Mouse (Mus musculus) intestine, postnatal 0 days (tissue): ENCODE measurements around the gene Tesk1. TPM values are rescaled to one million over a fixed set of nuclear protein-coding genes. Genes with fewer than 3 reads are reported as not detected.
A peak's percentile ranks its signal among the peaks of the same experiment; 100 is the strongest.

ENCODE experiments used
- ATAC-seq: fragments of 200-750 bp; cut with Nextera tagmentation; 2 replicates; pipeline ENCODE4 v1.8.0; 2017; ENCODE audit warnings: mild to moderate bottlenecking, moderate TSS enrichment, moderate library complexity
- H3K27ac ChIP-seq: fragments of 300-500 bp; sonication (generic); 2 replicates; pipeline ENCODE4 v1.5.1; 2014; ENCODE audit warnings: mild to moderate bottlenecking, low read depth, low read length, moderate library complexity
- H3K27me3 ChIP-seq: fragments of 300-500 bp; sonication (generic); replicated peaks from 2 replicates; pipeline ENCODE4 v1.6.1; 2014; ENCODE audit warnings: low read length, mixed read lengths; ENCODE audit not compliant: control insufficient read depth, insufficient read depth
- H3K36me3 ChIP-seq: fragments of 300-500 bp; sonication (generic); 2 replicates; pipeline ENCODE4 v1.6.1; 2014; ENCODE audit warnings: mild to moderate bottlenecking, moderate library complexity; ENCODE audit not compliant: control insufficient read depth, insufficient read depth
- H3K4me1 ChIP-seq: fragments of 300-500 bp; sonication (generic); replicated peaks from 2 replicates; pipeline ENCODE4 v1.6.1; 2014; ENCODE audit warnings: antibody characterized with exemption, low read length, mixed read lengths; ENCODE audit not compliant: control insufficient read depth, insufficient read depth
- H3K4me2 ChIP-seq: fragments of 300-500 bp; sonication (generic); replicated peaks from 2 replicates; pipeline ENCODE4 v1.6.1; 2014; ENCODE audit warnings: low read depth, mild to moderate bottlenecking, moderate library complexity
- H3K4me3 ChIP-seq: fragments of 300-500 bp; sonication (generic); 2 replicates; pipeline ENCODE4 v1.5.1; 2014; ENCODE audit warnings: low read depth, low read length
- H3K9ac ChIP-seq: fragments of 300-500 bp; sonication (generic); 2 replicates; pipeline ENCODE4 v1.6.1; 2014; ENCODE audit warnings: mild to moderate bottlenecking, low read depth, low read length
- H3K9me3 ChIP-seq: fragments of 300-500 bp; sonication (generic); 2 replicates; pipeline ENCODE4 v1.6.1; 2016; ENCODE audit warnings: mixed run types; ENCODE audit not compliant: control insufficient read depth
- CTCF ChIP-seq: sonication (generic); IDR thresholded peaks from 2 replicates; pipeline ENCODE4 v1.5.1; 2016; ENCODE audit warnings: low read depth, mild to moderate bottlenecking, control low read depth, antibody characterized with exemption, moderate library complexity
- WGBS: fragments of 180-500 bp; shearing (Covaris S2); extraction: QIAGEN DNeasy Blood & Tissue Kit; methylation state at CpG from one replicate; pipeline ENCODE4 v1.1.7; 2014; 5-methylcytosine and 5-hydroxymethylcytosine counted together
- polyA plus RNA-seq: library from polyadenylated mRNA; unstranded; fragments of >200 nt; fragmentation: Nextera tagmentation; extraction: Ambion mirVana; gene quantifications from 2 replicates; pipeline ENCODE4 v1.2.1, GENCODE M21; 2015

Gene Tesk1
- polyA plus RNA-seq, 1 experiment from 2014 or later, result 4.6 TPM

GRCm38 (mm10) chr4:43417269-43418062, 24.3 kb upstream of the Tesk1 start:
- H3K27ac ChIP-seq, result no peak overlapping the region
- no peak for ATAC-seq
- H3K27me3 ChIP-seq, result no peaks in the 10 kb centered on the region
- no peak overlapping the region for H3K4me3 ChIP-seq
- WGBS, result 68% methylated on average over 16 of the region's 16 CpGs
- peaks cover 44% of the 10 kb centered on the region for H3K36me3 ChIP-seq
- no peak overlapping the region for H3K4me2 ChIP-seq
- H3K9ac ChIP-seq, result no peak overlapping the region
- H3K4me1 ChIP-seq, result no peaks in the 10 kb centered on the region
- no peaks in the 10 kb centered on the region for H3K9me3 ChIP-seq
- TF ChIP-seq CTCF, result no peak

GRCm38 (mm10) chr4:43418450-43418849, 23.3 kb upstream of the Tesk1 start:
- Histone ChIP-seq H3K9ac (no peak overlapping the region), H3K4me1 (no peaks in the 10 kb centered on the region), H3K36me3 (peaks cover 54% of the 10 kb centered on the region), H3K4me2 (no peak overlapping the region), H3K9me3 (no peaks in the 10 kb centered on the region), H3K27me3 (no peaks in the 10 kb centered on the region), H3K4me3 (no peak overlapping the region), H3K27ac (no peak overlapping the region)
- WGBS, result 76% methylated on average over 4 of the region's 4 CpGs
- no peak for ATAC-seq
- TF ChIP-seq CTCF, result no peak

DNA sequence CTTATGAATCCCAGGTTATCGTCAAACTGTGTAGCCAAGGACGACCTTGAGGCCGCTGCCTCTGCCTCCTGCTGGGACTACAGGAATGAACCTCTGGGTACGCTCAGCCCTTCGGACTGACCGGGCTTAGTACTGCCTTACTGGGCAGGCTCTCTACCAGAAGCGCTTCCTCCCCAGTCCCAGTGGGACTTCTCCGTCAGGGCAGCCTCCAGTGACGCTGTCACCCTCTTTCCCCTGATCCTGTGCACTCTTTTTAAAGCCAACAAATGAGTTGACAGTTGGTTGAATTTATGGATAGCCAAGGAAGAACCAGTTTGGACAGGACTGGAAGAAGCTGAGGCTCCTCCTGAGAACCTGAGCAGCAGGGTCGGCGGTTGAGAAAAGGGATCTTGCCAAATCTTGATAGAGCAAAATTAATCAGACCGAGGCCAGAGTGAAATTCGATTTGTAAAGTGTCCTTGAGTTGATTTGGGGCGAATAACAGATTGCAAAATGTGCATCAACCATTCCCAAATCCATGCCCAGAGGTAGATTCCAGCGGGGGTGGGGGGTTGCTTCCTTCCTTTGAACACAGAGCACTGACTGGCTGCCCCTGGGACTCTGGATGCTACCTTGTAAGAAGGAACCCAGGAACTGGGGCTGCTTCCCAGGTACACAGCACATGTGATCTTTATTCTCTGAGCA, 22.6 kb upstream of the Tesk1 start:
- Histone ChIP-seq H3K27ac (peak overlapping the region; percentile 23; the same call in 1 of the 2 replicates), H3K4me1 (no peaks in the 10 kb centered on the region), H3K36me3 (peaks cover 61% of the 10 kb centered on the region), H3K4me2 (no peak overlapping the region), H3K4me3 (no peak overlapping the region), H3K9ac (no peak overlapping the region), H3K9me3 (no peaks in the 10 kb centered on the region), H3K27me3 (no peaks in the 10 kb centered on the region)
- ATAC-seq, result no peak
- no peak for TF ChIP-seq CTCF
- 68% methylated on average over 15 of the region's 15 CpGs for WGBS

DNA sequence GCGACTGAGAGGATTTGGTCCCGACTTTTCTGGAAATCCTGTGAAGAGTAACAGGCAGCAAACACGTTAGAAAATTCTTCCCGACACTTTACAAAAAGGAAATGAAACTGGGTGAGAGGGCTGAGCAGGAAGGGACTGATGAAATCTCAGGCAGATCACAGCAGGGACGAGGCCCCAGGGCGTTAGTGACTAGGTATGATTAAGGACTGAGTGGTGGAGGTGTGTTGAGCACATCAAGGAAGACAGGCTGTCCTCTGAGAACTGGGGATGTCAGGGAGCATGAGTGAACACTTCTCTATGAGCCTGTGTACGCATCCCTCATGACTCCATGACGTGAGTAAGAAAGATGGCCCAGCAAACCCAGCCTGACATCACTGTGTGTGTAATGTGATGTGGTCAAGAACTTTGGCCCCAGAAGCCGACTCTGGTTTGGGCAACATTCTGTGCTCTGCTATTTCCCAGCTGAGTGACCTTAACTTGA, 21.9 kb upstream of the Tesk1 start:
- no peak overlapping the region for H3K9ac ChIP-seq
- ATAC-seq, result peak; percentile 48
- H3K27me3 ChIP-seq, result no peaks in the 10 kb centered on the region
- TF ChIP-seq CTCF, result no peak
- no peaks in the 10 kb centered on the region for H3K4me1 ChIP-seq
- H3K9me3 ChIP-seq, result no peaks in the 10 kb centered on the region
- no peak overlapping the region for H3K4me2 ChIP-seq
- WGBS, result 52% methylated on average over 9 of the region's 9 CpGs
- H3K36me3 ChIP-seq, result peaks cover 62% of the 10 kb centered on the region
- no peak overlapping the region for H3K4me3 ChIP-seq
- peak overlapping the region; percentile 23; the same call in 1 of the 2 replicates for H3K27ac ChIP-seq

DNA sequence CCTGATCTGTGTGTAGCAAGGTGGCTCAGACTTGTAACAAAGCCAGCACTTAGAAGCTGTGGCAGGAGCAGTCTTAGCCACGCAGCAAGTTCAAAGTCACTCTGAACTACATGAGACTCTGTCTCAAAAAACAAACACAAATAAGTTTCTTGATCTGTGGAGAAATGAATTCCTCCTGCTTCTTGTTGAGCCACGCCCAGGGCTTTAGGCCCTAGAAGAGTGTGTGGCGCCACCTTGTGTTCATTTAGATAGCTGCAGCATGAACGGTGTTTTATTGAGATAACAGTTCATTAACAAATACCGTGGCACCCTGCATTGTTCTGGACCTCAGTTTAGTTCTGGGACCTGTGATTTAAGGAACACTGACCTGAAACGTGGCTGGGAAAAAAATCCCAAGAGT, 21.4 kb upstream of the Tesk1 start:
- no peak overlapping the region for H3K4me2 ChIP-seq
- ATAC-seq, result peak; percentile 49
- H3K4me1 ChIP-seq, result no peaks in the 10 kb centered on the region
- 1% methylated on average over 6 of the region's 6 CpGs for WGBS
- H3K27me3 ChIP-seq, result no peaks in the 10 kb centered on the region
- H3K4me3 ChIP-seq, result no peak overlapping the region
- H3K9me3 ChIP-seq, result no peaks in the 10 kb centered on the region
- H3K36me3 ChIP-seq, result peaks cover 62% of the 10 kb centered on the region
- H3K9ac ChIP-seq, result no peak overlapping the region
- peak; percentile 99 for TF ChIP-seq CTCF
- peak overlapping the region; percentile 15; the same call in 1 of the 2 replicates for H3K27ac ChIP-seq

DNA sequence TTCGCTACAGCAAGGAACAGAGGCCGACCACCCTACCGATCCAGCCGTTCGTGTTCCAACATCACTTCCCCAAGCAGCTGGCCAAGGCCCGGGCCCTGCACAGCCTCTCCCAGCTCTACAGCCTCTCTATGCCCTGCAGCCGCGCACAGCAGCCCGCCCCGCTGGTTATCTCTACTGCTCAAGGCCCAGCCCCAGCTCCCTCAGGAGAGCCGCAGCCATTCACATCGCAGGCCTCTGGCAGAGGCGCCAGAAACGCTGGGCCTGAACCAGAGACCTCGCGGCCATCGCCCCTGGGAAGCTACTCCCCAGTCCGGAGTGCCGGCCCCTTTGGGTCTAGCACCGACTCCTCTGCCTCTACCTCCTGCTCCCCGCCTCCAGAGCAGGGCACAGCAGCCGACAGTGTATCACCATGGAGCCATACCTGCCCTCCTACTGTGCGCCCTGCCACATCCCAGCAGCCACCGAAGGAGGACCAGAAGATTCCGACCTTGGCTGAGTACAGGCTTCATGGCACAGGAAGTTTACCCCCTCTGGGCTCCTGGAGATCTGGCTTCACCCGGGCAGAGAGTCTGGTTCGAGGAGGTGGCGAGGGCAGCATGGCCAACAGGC, 20.0 kb upstream of the Tesk1 start:
- Histone ChIP-seq H3K4me1 (no peaks in the 10 kb centered on the region), H3K9ac (no peak overlapping the region), H3K4me3 (no peak overlapping the region), H3K27me3 (no peaks in the 10 kb centered on the region), H3K27ac (no peak overlapping the region), H3K36me3 (peaks cover 62% of the 10 kb centered on the region), H3K9me3 (no peaks in the 10 kb centered on the region), H3K4me2 (no peak overlapping the region)
- no peak for TF ChIP-seq CTCF
- no peak for ATAC-seq
- WGBS, result 78% methylated on average over 28 of the region's 28 CpGs
